Mouse (Mus musculus) heart, postnatal 0 days (tissue): ENCODE data around the gene Plin3. TPM values are rescaled to one million over a fixed set of nuclear protein-coding genes. Genes with fewer than 3 reads are reported as not detected.

ENCODE experiments used
- ATAC-seq: fragments of 200-750 bp; cut with Nextera tagmentation; 2 replicates; pipeline ENCODE4 v1.8.0; 2017; ENCODE audit warnings: low read depth, moderate number of reproducible peaks, moderate library complexity; ENCODE audit not compliant: insufficient read depth
- DNase-seq: peaks from one replicate; pipeline ENCODE4 v3.0.0-alpha.2; 2016; ENCODE audit warnings: low spot score
- H3K27ac ChIP-seq: fragments of 300-500 bp; sonication (generic); 2 replicates; pipeline ENCODE4 v1.5.1; 2014; ENCODE audit warnings: low read depth, mild to moderate bottlenecking
- H3K27me3 ChIP-seq: fragments of 300-500 bp; sonication (generic); 2 replicates; pipeline ENCODE4 v1.6.1; 2014; ENCODE audit warnings: low read length, mixed read lengths; ENCODE audit not compliant: control insufficient read depth, insufficient read depth
- H3K36me3 ChIP-seq: fragments of 300-500 bp; sonication (generic); replicated peaks from 2 replicates; pipeline ENCODE4 v1.6.1; 2014; ENCODE audit warnings: low read length, mixed read lengths; ENCODE audit not compliant: control insufficient read depth, insufficient read depth
- H3K4me1 ChIP-seq: fragments of 300-500 bp; sonication (generic); 2 replicates; pipeline ENCODE4 v1.6.1; 2014; ENCODE audit warnings: antibody characterized with exemption; ENCODE audit not compliant: control insufficient read depth, insufficient read depth
- H3K4me2 ChIP-seq: fragments of 300-500 bp; sonication (generic); 2 replicates; pipeline ENCODE4 v1.6.1; 2014; ENCODE audit warnings: low read depth, mild to moderate bottlenecking, low read length, moderate library complexity
- H3K4me3 ChIP-seq: fragments of 300-500 bp; sonication (generic); 2 replicates; pipeline ENCODE4 v1.5.1; 2014; ENCODE audit warnings: low read depth, low read length
- H3K9ac ChIP-seq: fragments of 300-500 bp; sonication (generic); replicated peaks from 2 replicates; pipeline ENCODE4 v1.6.1; 2014; ENCODE audit warnings: low read depth, low read length, mixed read lengths
- H3K9me3 ChIP-seq: fragments of 300-500 bp; sonication (generic); replicated peaks from 2 replicates; pipeline ENCODE4 v1.6.1; 2016; ENCODE audit warnings: low read length; ENCODE audit not compliant: control insufficient read depth
- CTCF ChIP-seq: IDR thresholded peaks from 2 replicates; pipeline ENCODE4 v1.5.1; 2016; ENCODE audit warnings: antibody characterized with exemption, control low read depth, low read depth
- EP300 ChIP-seq: IDR thresholded peaks from 2 replicates; pipeline ENCODE4 v1.6.1; 2016; ENCODE audit warnings: antibody characterized with exemption, low read depth
- whole genome bisulfite sequencing: fragments of 180-500 bp; shearing (Covaris S2); extraction: QIAGEN DNeasy Blood & Tissue Kit; methylation state at CpG from one replicate; pipeline ENCODE4 v1.1.7; 2014; 5-methylcytosine and 5-hydroxymethylcytosine counted together
- polyA plus RNA-seq: library from polyadenylated mRNA; unstranded; fragments of >200 nt; fragmentation: Nextera tagmentation; extraction: Ambion mirVana; gene quantifications from 2 replicates; pipeline ENCODE4 v1.2.1, GENCODE M21; 2015
- total RNA-seq: library from RNA; depleted of rRNA; stranded (reverse); fragments of >200 nt; gene quantifications from 2 replicates; pipeline ENCODE4 v1.2.3, GENCODE M21; 2014; ENCODE audit warnings: low replicate concordance

Plin3 gene
- total and polyA plus RNA-seq, 2 experiments from 2014 or later: 70.9 to 78.5 TPM

DNA sequence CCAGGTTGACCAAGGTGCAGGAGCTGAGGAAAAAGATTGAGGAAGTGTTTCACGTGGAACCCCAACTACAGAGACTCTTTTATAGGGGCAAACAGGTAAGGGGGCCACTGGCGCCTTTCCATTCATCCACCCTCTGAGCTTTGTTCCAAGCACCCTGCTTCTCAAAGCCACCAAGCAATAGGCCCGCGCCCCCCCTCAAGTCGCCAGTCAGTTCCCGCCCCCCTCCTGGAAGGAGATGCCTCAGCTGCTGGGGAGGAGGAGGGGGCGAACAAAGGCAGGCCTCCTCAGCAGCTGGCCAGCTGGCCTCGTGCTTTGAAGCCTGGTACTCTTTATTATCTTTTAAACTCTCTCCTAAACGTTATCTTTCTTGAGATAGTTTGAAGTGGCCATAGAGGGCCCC lies 12.5 kb upstream of the Plin3 start:
- Histone ChIP-seq H3K9ac (0 out of 2 replicates have a peak overlapping the region, but pooled peaks have one; percentile 11), H3K9me3 (no peaks in the 10 kb centered on the region), H3K4me3 (peak overlapping the region; percentile 90; the same call in 1 of the 2 replicates), H3K27ac (no peak overlapping the region), H3K4me1 (peaks cover 22% of the 10 kb centered on the region), H3K36me3 (peaks cover 10% of the 10 kb centered on the region; the same call in 1 of the 2 replicates), H3K4me2 (peak overlapping the region; percentile 100), H3K27me3 (no peaks in the 10 kb centered on the region)
- 41% methylated on average over 9 of the region's 9 CpGs for WGBS
- DNase-seq (no peak), ATAC-seq (no peak)
- no peak for TF ChIP-seq CTCF
- TF ChIP-seq EP300: no peak

DNA sequence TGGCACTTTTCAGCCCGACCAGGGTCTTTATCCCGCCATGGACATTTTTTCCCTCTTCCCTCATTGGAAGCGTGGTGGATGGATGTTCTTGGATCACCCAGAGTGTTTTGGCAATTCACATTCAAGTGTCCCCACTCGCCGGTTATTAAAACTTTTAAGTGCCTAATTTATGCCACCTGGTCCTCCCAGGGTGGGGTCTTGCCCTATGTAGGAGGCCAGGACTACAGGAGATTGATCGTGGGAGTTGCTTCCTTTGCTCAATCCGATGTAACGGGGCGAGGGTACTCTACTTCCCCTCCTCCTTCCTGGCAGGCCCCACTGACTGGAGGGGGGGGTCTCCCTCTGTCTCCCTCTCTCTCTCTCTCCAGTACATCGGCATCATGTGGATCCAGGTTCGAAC lies 12.0 kb upstream of the Plin3 start:
- TF ChIP-seq CTCF (no peak), EP300 (no peak)
- Histone ChIP-seq H3K4me3 (peak overlapping the region; percentile 90), H3K4me1 (peaks cover 22% of the 10 kb centered on the region), H3K27me3 (no peaks in the 10 kb centered on the region), H3K27ac (no peak overlapping the region), H3K36me3 (0 out of 2 replicates have a peak, but pooled peaks cover 8% of the 10 kb centered on the region), H3K4me2 (peak overlapping the region; percentile 100), H3K9me3 (no peaks in the 10 kb centered on the region), H3K9ac (peak overlapping the region; percentile 57)
- 20% methylated on average over 11 of the region's 11 CpGs for WGBS
- DNase-seq: no peak
- no peak for ATAC-seq

- under 1% methylated on average over 67 of the region's 68 CpGs for WGBS
- H3K36me3 ChIP-seq: 0 out of 2 replicates have a peak, but pooled peaks cover 5% of the 10 kb centered on the region
- peaks cover 22% of the 10 kb centered on the region for H3K4me1 ChIP-seq
- no peaks in the 10 kb centered on the region for H3K9me3 ChIP-seq
- peak overlapping the region; percentile 65 for H3K9ac ChIP-seq
- peak; percentile 94 for DNase-seq
- TF ChIP-seq CTCF (no peak), EP300 (peak; percentile 42; the same call in 1 of the 2 replicates)
- peak overlapping the region; percentile 100 for H3K4me2 ChIP-seq
- peak; percentile 94 for ATAC-seq
- peak overlapping the region; percentile 90 for H3K4me3 ChIP-seq
- peak overlapping the region; percentile 82 for H3K27ac ChIP-seq
- no peaks in the 10 kb centered on the region for H3K27me3 ChIP-seq
These were observed 11.3 kb upstream of the Plin3 start for GRCm38 (mm10) chr17:56303847-56304586.

- peaks cover 22% of the 10 kb centered on the region for H3K4me1 ChIP-seq
- TF ChIP-seq CTCF (no peak), EP300 (no peak)
- ATAC-seq (peak; percentile 72), DNase-seq (peak; percentile 82)
- H3K27ac ChIP-seq: peak within 1 kb of the TSS; percentile 82
- under 1% methylated on average over 43 of the region's 43 CpGs for WGBS
- H3K36me3 ChIP-seq: no peaks in the 10 kb centered on the region
- no peaks in the 10 kb centered on the region for H3K9me3 ChIP-seq
- H3K9ac ChIP-seq: peak within 1 kb of the TSS; percentile 65
- peak within 1 kb of the TSS; percentile 90 for H3K4me3 ChIP-seq
- peak within 1 kb of the TSS; percentile 100 for H3K4me2 ChIP-seq
- no peaks in the 10 kb centered on the region for H3K27me3 ChIP-seq
These were observed 10.6 kb upstream of the Plin3 start, which contains the start of gene Uhrf1 for GRCm38 (mm10) chr17:56303160-56303846. Gene Uhrf1 (plus strand): TSS chr17:56303321.

DNA sequence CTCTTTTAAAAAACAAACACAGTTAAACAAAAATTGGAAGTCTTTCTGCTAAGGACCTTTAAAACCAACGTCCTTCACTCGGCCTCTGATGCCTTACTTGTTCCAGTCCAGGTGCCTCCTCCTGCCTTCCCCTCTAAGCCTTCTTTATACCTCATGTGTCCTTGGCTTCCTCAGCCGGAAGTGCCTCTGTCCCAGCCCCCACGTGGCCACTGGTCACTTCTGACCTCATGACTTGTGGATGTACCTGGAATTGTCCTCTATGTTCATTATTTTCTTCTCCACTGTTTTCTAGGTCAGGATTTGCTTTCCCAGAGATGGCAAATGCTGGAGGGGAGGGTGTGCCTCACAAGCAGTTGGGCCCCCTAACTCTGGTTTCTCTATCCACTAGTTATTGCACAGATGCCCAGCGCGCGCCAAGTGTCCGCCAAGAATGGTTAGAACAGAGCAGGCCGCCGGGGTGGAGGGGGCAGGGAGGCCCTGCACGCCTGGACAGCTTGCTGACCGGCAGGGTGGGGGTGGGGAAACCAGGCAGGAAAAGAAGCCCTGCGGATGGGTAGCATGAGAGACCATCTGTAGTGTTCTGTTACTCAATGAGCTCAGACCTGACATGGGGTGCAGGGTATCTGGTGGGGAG lies 9.8 kb upstream of the Plin3 start:
- 0 out of 2 replicates have a peak, but pooled peaks have one; percentile 18 for ATAC-seq
- H3K4me2 ChIP-seq: peak overlapping the region; percentile 100
- WGBS: 30% methylated on average over 13 of the region's 13 CpGs
- DNase-seq: no peak
- no peaks in the 10 kb centered on the region for H3K9me3 ChIP-seq
- H3K4me1 ChIP-seq: peaks cover 22% of the 10 kb centered on the region
- no peak for TF ChIP-seq CTCF
- TF ChIP-seq EP300: no peak
- H3K27me3 ChIP-seq: no peaks in the 10 kb centered on the region
- H3K27ac ChIP-seq: peak overlapping the region; percentile 82
- no peak overlapping the region; the same call in 1 of the 2 replicates for H3K9ac ChIP-seq
- no peaks in the 10 kb centered on the region for H3K36me3 ChIP-seq
- H3K4me3 ChIP-seq: peak overlapping the region; percentile 90; the same call in 1 of the 2 replicates
